Mouse (Mus musculus): ENCODE results near the gene Clock.

- no peak for TF ChIP-seq CTCF (IDR thresholded peaks at IDR 0.05; ENCODE audit: low read depth)
- TF ChIP-seq EP300 (IDR thresholded peaks at IDR 0.05; ENCODE audit: low read depth) = no peak
Observed at GRCm38 (mm10) chr5:76303745-76304451, 694 bp downstream of the Clock start.
